Mouse (Mus musculus): ENCODE measurements around the gene Gsx2. TPM values are rescaled to one million over a fixed set of nuclear protein-coding genes. Genes with fewer than 3 reads are reported as not detected.

Gene Gsx2
- polyA plus RNA-seq, 1 experiment from 2014 or later: not detected

Other genes starting within 250 kb of the Gsx2 start
- 15.9 and 20.2 TPM in 2 replicates for gene Chic2, start 30.8 kb upstream of the Gsx2 start, polyA plus RNA-seq (2015; fragmentation: Nextera tagmentation; extraction: Ambion mirVana)
- gene Pdgfra, start 76.7 kb downstream of the Gsx2 start, polyA plus RNA-seq (2015; fragmentation: Nextera tagmentation; extraction: Ambion mirVana): 27.7 and 29.4 TPM in 2 replicates

Measured in intestine, embryonic 16.5 days (tissue).